9 mouse cellular contexts compared by ENCODE assay signal in genomic region chr13:64180888-64181287, GRCm38 (mm10). TPM values are rescaled to one million over a fixed set of nuclear protein-coding genes. Genes with fewer than 3 reads are reported as not detected.
DNase-seq lines count a peak whose midpoint lies in the region; ATAC-seq and TF ChIP-seq lines count a peak whose summit lies in the region.
"Had no signal": no experiment of that assay in that cellular context is flagged by ENCODE, and none has a peak within 500 bp of the region (broad histone marks: within the 10 kb centered on the region; RNA-seq: fewer than 3 reads in every experiment).

No protein-coding gene starts in this region.

- peaks cover 3% of the 10 kb centered on the region; the same call in 1 of the 2 replicates for H3K4me1 ChIP-seq in midbrain, embryonic 11.5 days (ENCODE audit: control insufficient read depth, insufficient read depth, low read length)
- peaks cover 20% of the 10 kb centered on the region for H3K4me1 ChIP-seq in midbrain, embryonic 10.5 days
- H3K4me1 ChIP-seq in heart, postnatal 0 days (ENCODE audit: control insufficient read depth, insufficient read depth) = no peaks in the 10 kb centered on the region
- no peaks in the 10 kb centered on the region for H3K4me1 ChIP-seq in liver, embryonic 11.5 days (replicated peaks; ENCODE audit: control insufficient read depth, insufficient read depth, low read length)
- no peaks in the 10 kb centered on the region for H3K4me1 ChIP-seq in midbrain, embryonic 16.5 days (ENCODE audit: control insufficient read depth, insufficient read depth, low read length)

- no peaks in the 10 kb centered on the region; the same call in 1 of the 2 replicates for H3K36me3 ChIP-seq in midbrain, embryonic 11.5 days (ENCODE audit: control insufficient read depth, insufficient read depth, low read length)
- peaks cover 50% of the 10 kb centered on the region for H3K36me3 ChIP-seq in midbrain, embryonic 10.5 days
- peaks cover 75% of the 10 kb centered on the region for H3K36me3 ChIP-seq in heart, postnatal 0 days (replicated peaks; ENCODE audit: control insufficient read depth, insufficient read depth, low read length)
- no peaks in the 10 kb centered on the region; the same call in 1 of the 2 replicates for H3K36me3 ChIP-seq in liver, embryonic 11.5 days (ENCODE audit: control insufficient read depth, insufficient read depth, low read length)
- peaks cover 7% of the 10 kb centered on the region for H3K36me3 ChIP-seq in midbrain, embryonic 16.5 days (ENCODE audit: control insufficient read depth, insufficient read depth, low read length)

- ATAC-seq in midbrain, embryonic 11.5 days (ENCODE audit: low FRiP score) = no peak
- ATAC-seq in heart, postnatal 0 days (ENCODE audit: insufficient read depth, low read depth) = no peak
- ATAC-seq in liver, embryonic 11.5 days (replicated peaks; ENCODE audit: low FRiP score) = no peak; the same call in 1 of the 2 replicates
- no peak for ATAC-seq in midbrain, embryonic 16.5 days

- H3K4me3 ChIP-seq in midbrain, embryonic 11.5 days (ENCODE audit: low read depth, low read length) = no peak overlapping the region
- no peak overlapping the region for H3K4me3 ChIP-seq in midbrain, embryonic 10.5 days
- no peak overlapping the region for H3K4me3 ChIP-seq in heart, postnatal 0 days (ENCODE audit: low read depth, low read length)
- H3K4me3 ChIP-seq in liver, embryonic 11.5 days (ENCODE audit: low read depth, low read length) = no peak overlapping the region
- no peak overlapping the region for H3K4me3 ChIP-seq in midbrain, embryonic 16.5 days (ENCODE audit: low read depth, low read length)

- H3K27me3 ChIP-seq in midbrain, embryonic 11.5 days (ENCODE audit: control insufficient read depth, insufficient read depth, low read length) = no peaks in the 10 kb centered on the region
- no peaks in the 10 kb centered on the region for H3K27me3 ChIP-seq in midbrain, embryonic 10.5 days (ENCODE audit: low read depth, poor library complexity, severe bottlenecking)
- H3K27me3 ChIP-seq in heart, postnatal 0 days (ENCODE audit: control insufficient read depth, insufficient read depth, low read length) = no peaks in the 10 kb centered on the region
- no peaks in the 10 kb centered on the region for H3K27me3 ChIP-seq in liver, embryonic 11.5 days (replicated peaks; ENCODE audit: control insufficient read depth, insufficient read depth, low read length)
- H3K27me3 ChIP-seq in midbrain, embryonic 16.5 days (ENCODE audit: control insufficient read depth, insufficient read depth, low read depth, low read length) = no peaks in the 10 kb centered on the region

- no peak overlapping the region for H3K27ac ChIP-seq in midbrain, embryonic 11.5 days (ENCODE audit: low read depth, low read length)
- no peak overlapping the region for H3K27ac ChIP-seq in midbrain, embryonic 10.5 days (replicated peaks)
- no peak overlapping the region for H3K27ac ChIP-seq in heart, postnatal 0 days (ENCODE audit: low read depth)
- no peak overlapping the region for H3K27ac ChIP-seq in liver, embryonic 11.5 days (ENCODE audit: low read depth, low read length)
- no peak overlapping the region for H3K27ac ChIP-seq in midbrain, embryonic 16.5 days (ENCODE audit: low read length)
- H3K27ac ChIP-seq: macrophage had no signal

- H3K9me3 ChIP-seq in midbrain, embryonic 11.5 days (ENCODE audit: control insufficient read depth, low read length) = no peaks in the 10 kb centered on the region
- no peaks in the 10 kb centered on the region for H3K9me3 ChIP-seq in midbrain, embryonic 10.5 days (replicated peaks)
- no peaks in the 10 kb centered on the region for H3K9me3 ChIP-seq in heart, postnatal 0 days (replicated peaks; ENCODE audit: control insufficient read depth, low read length)
- H3K9me3 ChIP-seq in liver, embryonic 11.5 days (ENCODE audit: control insufficient read depth, low read length) = no peaks in the 10 kb centered on the region
- H3K9me3 ChIP-seq in midbrain, embryonic 16.5 days (replicated peaks; ENCODE audit: control insufficient read depth, low read length, poor library complexity, severe bottlenecking) = no peaks in the 10 kb centered on the region

- no peak overlapping the region for H3K4me2 ChIP-seq in midbrain, embryonic 11.5 days
- H3K4me2 ChIP-seq in heart, postnatal 0 days (ENCODE audit: low read depth, low read length) = no peak overlapping the region
- no peak overlapping the region for H3K4me2 ChIP-seq in liver, embryonic 11.5 days
- H3K4me2 ChIP-seq in midbrain, embryonic 16.5 days (ENCODE audit: low read length) = no peak overlapping the region

- DNase-seq in midbrain, embryonic 11.5 days (ENCODE audit: low spot score, missing footprints) = peak; percentile 87
- DNase-seq in midbrain, embryonic 10.5 days (ENCODE audit: low spot score) = no peak
- peak; percentile 85 for DNase-seq in NIH3T3 (ENCODE audit: low read depth)
- DNase-seq in cerebellum, adult 8-10 months = peak; percentile 49
- peak; percentile 34 for DNase-seq in heart, postnatal 0 days (ENCODE audit: low spot score)
- DNase-seq in liver, embryonic 11.5 days (ENCODE audit: low spot score) = peak; percentile 43
- DNase-seq in retina, postnatal 7 days (ENCODE audit: low read depth, low spot score) = peak; percentile 44

- TF ChIP-seq CTCF in heart, postnatal 0 days (IDR thresholded peaks at IDR 0.05; ENCODE audit: low read depth) = peak; percentile 66

- WGBS in midbrain, embryonic 11.5 days = 86% methylated on average over 3 of the region's 3 CpGs
- 89% methylated on average over 3 of the region's 3 CpGs for WGBS in midbrain, embryonic 10.5 days
- 91% methylated on average over 3 of the region's 3 CpGs for WGBS in heart, postnatal 0 days
- 75% methylated on average over 3 of the region's 3 CpGs for WGBS in liver, embryonic 11.5 days
- 87% methylated on average over 3 of the region's 3 CpGs for WGBS in midbrain, embryonic 16.5 days

- no peak overlapping the region for H3K9ac ChIP-seq in midbrain, embryonic 11.5 days (ENCODE audit: low read length)
- no peak overlapping the region for H3K9ac ChIP-seq in heart, postnatal 0 days (replicated peaks; ENCODE audit: low read depth, low read length)
- no peak overlapping the region for H3K9ac ChIP-seq in liver, embryonic 11.5 days (ENCODE audit: low read depth, low read length)
- H3K9ac ChIP-seq in midbrain, embryonic 16.5 days (ENCODE audit: low read depth, low read length) = no peak overlapping the region

- no peak for TF ChIP-seq EP300 in heart, postnatal 0 days (IDR thresholded peaks at IDR 0.05; ENCODE audit: low read depth)

RNA-seq across cellular contexts. Expression of gene Habp4, which starts 19.3 kb away (rescaled TPM):
- 23.1 and 23.4 TPM in 2 replicates for polyA plus RNA-seq in midbrain, embryonic 11.5 days (2014; fragmentation: Nextera tagmentation; extraction: Ambion mirVana)
- polyA plus RNA-seq in midbrain, embryonic 10.5 days (2016; fragmentation: Nextera tagmentation; extraction: Ambion mirVana) = 19.0 and 21.7 TPM in 2 replicates
- 39.7 and 50.3 TPM in 2 replicates for total RNA-seq in heart, postnatal 0 days (2014; rRNA removed; ENCODE audit: low replicate concordance)
- 42.1 and 44.0 TPM in 2 replicates for polyA plus RNA-seq in heart, postnatal 0 days (2015; fragmentation: Nextera tagmentation; extraction: Ambion mirVana)
- polyA plus RNA-seq in liver, embryonic 11.5 days (2014; fragmentation: Nextera tagmentation; extraction: Ambion mirVana) = 15.0 and 15.2 TPM in 2 replicates
- polyA plus RNA-seq in midbrain, embryonic 16.5 days (2015; fragmentation: Nextera tagmentation; extraction: Ambion mirVana) = 34.7 and 41.9 TPM in 2 replicates

RNA-seq across cellular contexts. Expression of gene Zfp367, which starts 27.9 kb away (rescaled TPM):
- 25.6 and 25.7 TPM in 2 replicates for polyA plus RNA-seq in midbrain, embryonic 11.5 days (2014; fragmentation: Nextera tagmentation; extraction: Ambion mirVana)
- polyA plus RNA-seq in midbrain, embryonic 10.5 days (2016; fragmentation: Nextera tagmentation; extraction: Ambion mirVana) = 18.9 and 21.0 TPM in 2 replicates
- total RNA-seq in heart, postnatal 0 days (2014; rRNA removed; ENCODE audit: low replicate concordance) = 35.0 and 35.6 TPM in 2 replicates
- polyA plus RNA-seq in heart, postnatal 0 days (2015; fragmentation: Nextera tagmentation; extraction: Ambion mirVana) = 22.7 and 23.8 TPM in 2 replicates
- 21.2 and 25.1 TPM in 2 replicates for polyA plus RNA-seq in liver, embryonic 11.5 days (2014; fragmentation: Nextera tagmentation; extraction: Ambion mirVana)
- polyA plus RNA-seq in midbrain, embryonic 16.5 days (2015; fragmentation: Nextera tagmentation; extraction: Ambion mirVana) = 3.8 and 4.6 TPM in 2 replicates

RNA-seq across cellular contexts. Expression of gene Slc35d2, which starts 51.7 kb away (rescaled TPM):
- 2.9 and 5.0 TPM in 2 replicates for polyA plus RNA-seq in midbrain, embryonic 11.5 days (2014; fragmentation: Nextera tagmentation; extraction: Ambion mirVana)
- 3.4 and 3.7 TPM in 2 replicates for polyA plus RNA-seq in midbrain, embryonic 10.5 days (2016; fragmentation: Nextera tagmentation; extraction: Ambion mirVana)
- 2.0 and 3.7 TPM in 2 replicates for total RNA-seq in heart, postnatal 0 days (2014; rRNA removed; ENCODE audit: low replicate concordance)
- 3.5 and 5.3 TPM in 2 replicates for polyA plus RNA-seq in heart, postnatal 0 days (2015; fragmentation: Nextera tagmentation; extraction: Ambion mirVana)
- 4.2 and 5.8 TPM in 2 replicates for polyA plus RNA-seq in liver, embryonic 11.5 days (2014; fragmentation: Nextera tagmentation; extraction: Ambion mirVana)
- 0.99 and 2.1 TPM in 2 replicates for polyA plus RNA-seq in midbrain, embryonic 16.5 days (2015; fragmentation: Nextera tagmentation; extraction: Ambion mirVana)
